Mouse (Mus musculus) R1 (cell line): ENCODE measurements around the gene Kmt2d.
A peak's percentile ranks its signal among the peaks of the same experiment; 100 is the strongest.

Experiments used
- DNase-seq: peaks from one replicate; pipeline ENCODE4 v3.0.0-alpha.2; 2018; ENCODE audit warnings: low read depth, low spot score

Gene Kmt2d

GRCm38 (mm10) chr15:98859319-98860043 is 11.5 kb downstream of the Kmt2d start:
- DNase-seq = no peak

- no peak for DNase-seq
These were observed 16.8 kb downstream of the Kmt2d start for GRCm38 (mm10) chr15:98854214-98854613.

GRCm38 (mm10) chr15:98853161-98853937 is 17.7 kb downstream of the Kmt2d start:
- DNase-seq = no peak

- DNase-seq = no peak
These were observed 18.3 kb downstream of the Kmt2d start for GRCm38 (mm10) chr15:98852733-98853132.

GRCm38 (mm10) chr15:98852071-98852470 is 18.9 kb downstream of the Kmt2d start:
- DNase-seq = no peak

- DNase-seq = peak; percentile 62
These were observed 19.7 kb downstream of the Kmt2d start for GRCm38 (mm10) chr15:98851229-98851818.

GRCm38 (mm10) chr15:98850668-98851067 is 20.3 kb downstream of the Kmt2d start:
- DNase-seq = no peak

- DNase-seq = no peak
These were observed 20.9 kb downstream of the Kmt2d start for GRCm38 (mm10) chr15:98849956-98850600.

GRCm38 (mm10) chr15:98849165-98849564 is 21.8 kb downstream of the Kmt2d start:
- DNase-seq = no peak

- no peak for DNase-seq
These were observed 24.9 kb downstream of the Kmt2d start for GRCm38 (mm10) chr15:98846140-98846539.

GRCm38 (mm10) chr15:98845149-98845548 is 25.9 kb downstream of the Kmt2d start:
- DNase-seq = no peak

GRCm38 (mm10) chr15:98843595-98844223 is 27.3 kb downstream of the Kmt2d start:
- DNase-seq = no peak

- no peak for DNase-seq
These were observed 31.1 kb downstream of the Kmt2d start for GRCm38 (mm10) chr15:98839671-98840585.

- no peak for DNase-seq
These were observed 31.8 kb downstream of the Kmt2d start for GRCm38 (mm10) chr15:98839161-98839560.

GRCm38 (mm10) chr15:98837743-98838103 is 33.3 kb downstream of the Kmt2d start:
- DNase-seq = no peak

GRCm38 (mm10) chr15:98837006-98837742 is 33.8 kb downstream of the Kmt2d start:
- no peak for DNase-seq

- no peak for DNase-seq
These were observed 35.7 kb downstream of the Kmt2d start for GRCm38 (mm10) chr15:98835291-98835690.

- DNase-seq = no peak
These were observed 36.9 kb downstream of the Kmt2d start for GRCm38 (mm10) chr15:98834059-98834458.

- DNase-seq = no peak
These were observed 37.7 kb downstream of the Kmt2d start for GRCm38 (mm10) chr15:98833281-98833680.
